Mouse (Mus musculus) cerebellum, postnatal 4 days (tissue): Measurements from ENCODE around the gene Fdxacb1.

ENCODE experiments used
- DNase-seq, 2 experiments: peaks; one replicate each; pipeline ENCODE4 v3.0.0; 2022; ENCODE audit warnings: low spot score in 2 of 2, mixed read lengths in 1 of 2

The Fdxacb1 gene

GRCm38 (mm10) chr9:50768107-50769002 lies at the start of gene Fdxacb1:
TSS of gene Fdxacb1 (plus strand) at chr9:50768236.
- DNase-seq: peak; percentile 96 to 97

- DNase-seq: no peak
These were observed 49.2 kb upstream of the Fdxacb1 start for GRCm38 (mm10) chr9:50718878-50719277.

GRCm38 (mm10) chr9:50721061-50721460 lies 47.0 kb upstream of the Fdxacb1 start:
- DNase-seq: no peak

- DNase-seq: peak in 1 of 2 experiments; percentile 70
These were observed 45.6 kb upstream of the Fdxacb1 start for GRCm38 (mm10) chr9:50722451-50722911.

GRCm38 (mm10) chr9:50723406-50723805 lies 44.6 kb upstream of the Fdxacb1 start:
- peak; percentile 45 to 81 for DNase-seq

- no peak for DNase-seq
These were observed 43.9 kb upstream of the Fdxacb1 start for GRCm38 (mm10) chr9:50724147-50724546.

GRCm38 (mm10) chr9:50724661-50725330 lies 43.2 kb upstream of the Fdxacb1 start:
- DNase-seq: no peak

GRCm38 (mm10) chr9:50725921-50726590 lies 42.0 kb upstream of the Fdxacb1 start:
- DNase-seq: no peak

GRCm38 (mm10) chr9:50727171-50727924 lies 40.7 kb upstream of the Fdxacb1 start:
- peak in 1 of 2 experiments; percentile 26 for DNase-seq

- peak; percentile 65 to 82 for DNase-seq
These were observed 39.9 kb upstream of the Fdxacb1 start for GRCm38 (mm10) chr9:50727925-50728651.

- DNase-seq: no peak
These were observed 38.4 kb upstream of the Fdxacb1 start for GRCm38 (mm10) chr9:50729600-50729999.

- no peak for DNase-seq
These were observed 35.5 kb upstream of the Fdxacb1 start for GRCm38 (mm10) chr9:50732560-50732959.

GRCm38 (mm10) chr9:50734989-50735388 lies 33.0 kb upstream of the Fdxacb1 start:
- peak in 1 of 2 experiments; percentile 60 for DNase-seq

- DNase-seq: peak; percentile 86 to 92
These were observed 28.8 kb upstream of the Fdxacb1 start, which contains the start of gene Dixdc1 for GRCm38 (mm10) chr9:50738914-50739870. TSS of gene Dixdc1 (minus strand) at chr9:50739517.

GRCm38 (mm10) chr9:50740867-50741784 lies 26.9 kb upstream of the Fdxacb1 start:
- no peak for DNase-seq

GRCm38 (mm10) chr9:50742261-50742660 lies 25.8 kb upstream of the Fdxacb1 start:
- no peak for DNase-seq

- DNase-seq: no peak
These were observed 25.3 kb upstream of the Fdxacb1 start for GRCm38 (mm10) chr9:50742744-50743143.

- no peak for DNase-seq
These were observed 22.2 kb upstream of the Fdxacb1 start for GRCm38 (mm10) chr9:50745806-50746205.
